Mouse (Mus musculus): ENCODE results near the gene Thoc6. TPM values are rescaled to one million over a fixed set of nuclear protein-coding genes. Genes with fewer than 3 reads are reported as not detected.

The Thoc6 gene
- 9.6 TPM for polyA plus RNA-seq (2015; fragmentation: Illumina TruSeq; extraction: RNeasy Lipid Tissue Mini Kit (QIAGEN cat#74804); ENCODE audit: low read depth, low replicate concordance)

DNA sequence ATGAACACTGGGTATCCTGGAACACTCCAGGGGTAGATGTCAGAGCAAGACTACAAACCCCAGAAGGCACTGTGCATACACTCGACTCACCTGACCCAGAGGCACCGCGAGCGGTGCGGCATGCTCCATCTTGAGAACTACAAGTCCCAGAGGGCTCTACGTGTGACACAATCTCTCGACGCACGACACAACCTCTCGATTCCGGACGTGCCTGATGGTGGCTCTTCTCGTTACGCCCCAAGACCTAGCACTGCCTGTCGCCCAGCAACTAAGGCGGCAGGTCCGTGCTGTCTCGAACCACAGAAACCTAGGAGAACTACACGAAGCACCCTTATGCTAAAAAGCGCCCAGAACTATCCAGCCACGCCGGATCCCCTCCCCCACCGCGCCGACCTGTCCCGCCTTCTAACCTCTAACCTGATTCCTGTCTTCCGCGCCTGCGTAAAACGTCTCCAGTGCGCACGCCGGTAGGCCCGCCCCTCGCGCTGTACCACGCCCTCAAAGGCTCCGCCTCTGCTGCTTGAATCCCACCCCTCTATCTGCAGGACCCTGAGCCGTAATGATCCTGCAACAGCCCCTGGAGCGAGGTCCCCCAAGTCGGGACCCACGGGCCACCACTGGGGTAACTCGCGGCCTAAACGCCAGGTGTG lies at the start of gene Thoc6, which contains the start of gene Hcfc1r1:
Gene Thoc6 (minus strand): TSS at position 459 of the 650 bp plus-strand sequence.
Gene Hcfc1r1 (plus strand): TSS at position 173 of the 650 bp plus-strand sequence.

DNA sequence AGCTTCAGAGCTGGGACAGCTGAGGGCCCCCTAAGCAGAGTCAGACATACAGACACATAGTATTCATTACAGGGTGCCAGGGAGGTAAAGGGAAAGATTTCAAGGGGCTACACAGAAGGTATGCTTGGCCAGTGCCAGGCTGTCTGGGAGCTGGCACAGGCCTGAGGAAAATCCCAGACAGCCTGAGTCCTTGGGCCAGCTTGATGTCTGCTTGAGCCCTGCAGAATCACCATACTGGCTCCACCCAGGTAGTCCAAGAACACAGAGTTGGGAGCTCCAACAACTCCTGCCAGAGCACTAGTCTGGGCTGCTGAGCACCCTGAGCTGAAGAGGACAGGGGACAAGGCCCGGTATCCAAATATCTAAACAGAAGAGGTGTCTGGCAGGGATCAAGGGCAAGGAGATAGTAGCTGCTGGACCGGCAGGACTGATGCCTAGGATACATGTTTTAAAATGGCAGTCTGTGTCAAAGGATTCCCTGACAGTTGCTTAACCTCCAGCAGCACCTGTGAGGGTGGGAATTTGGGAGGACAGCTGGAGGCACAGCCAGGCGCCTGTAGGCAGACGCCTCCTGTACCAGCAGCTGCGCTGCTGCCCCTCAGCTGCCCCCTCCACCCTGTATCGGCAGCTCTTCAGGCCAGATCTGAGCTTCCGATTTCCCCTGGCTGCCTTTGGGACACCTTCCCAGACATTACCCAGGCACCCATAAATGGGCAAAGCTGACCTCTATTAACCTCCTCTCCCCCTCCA lies 48.9 kb upstream of the Thoc6 start, which contains the start of gene 1520401A03Rik:
Gene 1520401A03Rik (minus strand): TSS at position 408 of the 750 bp plus-strand sequence.

GRCm38 (mm10) chr17:23683856-23684672 lies 10.4 kb upstream of the Thoc6 start, which contains the start of gene Cldn9:
TSS of gene Cldn9 (minus strand) at chr17:23684026.

GRCm38 (mm10) chr17:23679127-23679835 lies 5.6 kb upstream of the Thoc6 start, which contains the start of gene Cldn6:
TSS of gene Cldn6 (plus strand) at chr17:23679249.

GRCm38 (mm10) chr17:23677236-23677679 lies 3.6 kb upstream of the Thoc6 start, which contains the start of gene Tnfrsf12a:
TSS of gene Tnfrsf12a (minus strand) at chr17:23677468.

GRCm38 (mm10) chr17:23660117-23660875 lies 13.4 kb downstream of the Thoc6 start, which contains the start of gene Bicdl2:
TSS of gene Bicdl2 (plus strand) at chr17:23660506.

GRCm38 (mm10) chr17:23644613-23645495 lies 28.8 kb downstream of the Thoc6 start, which contains the start of gene Mmp25:
TSS of gene Mmp25 (minus strand) at chr17:23645277.

Other genes with a start within 250 kb of the Thoc6 start
- gene Vmn2r117, start 194.2 kb downstream of the Thoc6 start, polyA plus RNA-seq (2015; fragmentation: Illumina TruSeq; extraction: RNeasy Lipid Tissue Mini Kit (QIAGEN cat#74804); ENCODE audit: low read depth, low replicate concordance) = not detected
- 5.8 TPM for gene Zfp213, start 109.6 kb downstream of the Thoc6 start, polyA plus RNA-seq (2015; fragmentation: Illumina TruSeq; extraction: RNeasy Lipid Tissue Mini Kit (QIAGEN cat#74804); ENCODE audit: low read depth, low replicate concordance)
- gene Zfp13, start 74.4 kb downstream of the Thoc6 start, polyA plus RNA-seq (2015; fragmentation: Illumina TruSeq; extraction: RNeasy Lipid Tissue Mini Kit (QIAGEN cat#74804); ENCODE audit: low read depth, low replicate concordance) = 18.1 TPM
- not detected for gene Zscan10, start 73.0 kb downstream of the Thoc6 start, polyA plus RNA-seq (2015; fragmentation: Illumina TruSeq; extraction: RNeasy Lipid Tissue Mini Kit (QIAGEN cat#74804); ENCODE audit: low read depth, low replicate concordance)
- 0.24 TPM for gene Mmp25, start 28.6 kb downstream of the Thoc6 start, polyA plus RNA-seq (2015; fragmentation: Illumina TruSeq; extraction: RNeasy Lipid Tissue Mini Kit (QIAGEN cat#74804); ENCODE audit: low read depth, low replicate concordance)
- not detected for gene Bicdl2, start 13.4 kb downstream of the Thoc6 start, polyA plus RNA-seq (2015; fragmentation: Illumina TruSeq; extraction: RNeasy Lipid Tissue Mini Kit (QIAGEN cat#74804); ENCODE audit: low read depth, low replicate concordance)
- 211 TPM for gene Hcfc1r1, start 286 bp downstream of the Thoc6 start, polyA plus RNA-seq (2015; fragmentation: Illumina TruSeq; extraction: RNeasy Lipid Tissue Mini Kit (QIAGEN cat#74804); ENCODE audit: low read depth, low replicate concordance)
- gene Tnfrsf12a, start 3.6 kb upstream of the Thoc6 start, polyA plus RNA-seq (2015; fragmentation: Illumina TruSeq; extraction: RNeasy Lipid Tissue Mini Kit (QIAGEN cat#74804); ENCODE audit: low read depth, low replicate concordance) = 14.9 TPM
- not detected for gene Cldn6, start 5.4 kb upstream of the Thoc6 start, polyA plus RNA-seq (2015; fragmentation: Illumina TruSeq; extraction: RNeasy Lipid Tissue Mini Kit (QIAGEN cat#74804); ENCODE audit: low read depth, low replicate concordance)
- gene Cldn9, start 10.1 kb upstream of the Thoc6 start, polyA plus RNA-seq (2015; fragmentation: Illumina TruSeq; extraction: RNeasy Lipid Tissue Mini Kit (QIAGEN cat#74804); ENCODE audit: low read depth, low replicate concordance) = 0.31 TPM
- gene 1520401A03Rik, start 48.9 kb upstream of the Thoc6 start, polyA plus RNA-seq (2015; fragmentation: Illumina TruSeq; extraction: RNeasy Lipid Tissue Mini Kit (QIAGEN cat#74804); ENCODE audit: low read depth, low replicate concordance) = 0.39 TPM
- 5.1 TPM for gene Pkmyt1, start 52.5 kb upstream of the Thoc6 start, polyA plus RNA-seq (2015; fragmentation: Illumina TruSeq; extraction: RNeasy Lipid Tissue Mini Kit (QIAGEN cat#74804); ENCODE audit: low read depth, low replicate concordance)
- gene Paqr4, start 67.0 kb upstream of the Thoc6 start, polyA plus RNA-seq (2015; fragmentation: Illumina TruSeq; extraction: RNeasy Lipid Tissue Mini Kit (QIAGEN cat#74804); ENCODE audit: low read depth, low replicate concordance) = 53.5 TPM
- 0.97 TPM for gene Kremen2, start 72.0 kb upstream of the Thoc6 start, polyA plus RNA-seq (2015; fragmentation: Illumina TruSeq; extraction: RNeasy Lipid Tissue Mini Kit (QIAGEN cat#74804); ENCODE audit: low read depth, low replicate concordance)
- gene Flywch1, start 97.7 kb upstream of the Thoc6 start, polyA plus RNA-seq (2015; fragmentation: Illumina TruSeq; extraction: RNeasy Lipid Tissue Mini Kit (QIAGEN cat#74804); ENCODE audit: low read depth, low replicate concordance) = 321 TPM
- 29.3 TPM for gene Flywch2, start 112.2 kb upstream of the Thoc6 start, polyA plus RNA-seq (2015; fragmentation: Illumina TruSeq; extraction: RNeasy Lipid Tissue Mini Kit (QIAGEN cat#74804); ENCODE audit: low read depth, low replicate concordance)
- gene Srrm2, start 116.7 kb upstream of the Thoc6 start, polyA plus RNA-seq (2015; fragmentation: Illumina TruSeq; extraction: RNeasy Lipid Tissue Mini Kit (QIAGEN cat#74804); ENCODE audit: low read depth, low replicate concordance) = 295 TPM
- 700 TPM for gene Elob, start 155.3 kb upstream of the Thoc6 start, polyA plus RNA-seq (2015; fragmentation: Illumina TruSeq; extraction: RNeasy Lipid Tissue Mini Kit (QIAGEN cat#74804); ENCODE audit: low read depth, low replicate concordance)
- not detected for gene Prss33, start 162.2 kb upstream of the Thoc6 start, polyA plus RNA-seq (2015; fragmentation: Illumina TruSeq; extraction: RNeasy Lipid Tissue Mini Kit (QIAGEN cat#74804); ENCODE audit: low read depth, low replicate concordance)
- gene Prss32, start 170.0 kb upstream of the Thoc6 start, polyA plus RNA-seq (2015; fragmentation: Illumina TruSeq; extraction: RNeasy Lipid Tissue Mini Kit (QIAGEN cat#74804); ENCODE audit: low read depth, low replicate concordance) = not detected
- gene Prss41, start 170.3 kb upstream of the Thoc6 start, polyA plus RNA-seq (2015; fragmentation: Illumina TruSeq; extraction: RNeasy Lipid Tissue Mini Kit (QIAGEN cat#74804); ENCODE audit: low read depth, low replicate concordance) = 0.42 TPM
- gene Prss21, start 194.2 kb upstream of the Thoc6 start, polyA plus RNA-seq (2015; fragmentation: Illumina TruSeq; extraction: RNeasy Lipid Tissue Mini Kit (QIAGEN cat#74804); ENCODE audit: low read depth, low replicate concordance) = not detected
- not detected for gene Dcpp1, start 207.0 kb upstream of the Thoc6 start, polyA plus RNA-seq (2015; fragmentation: Illumina TruSeq; extraction: RNeasy Lipid Tissue Mini Kit (QIAGEN cat#74804); ENCODE audit: low read depth, low replicate concordance)
- not detected for gene Dcpp2, start 207.0 kb upstream of the Thoc6 start, polyA plus RNA-seq (2015; fragmentation: Illumina TruSeq; extraction: RNeasy Lipid Tissue Mini Kit (QIAGEN cat#74804); ENCODE audit: low read depth, low replicate concordance)
- not detected for gene Dcpp3, start 243.6 kb upstream of the Thoc6 start, polyA plus RNA-seq (2015; fragmentation: Illumina TruSeq; extraction: RNeasy Lipid Tissue Mini Kit (QIAGEN cat#74804); ENCODE audit: low read depth, low replicate concordance)